Mouse (Mus musculus) CH12.LX (cell line): Measurements from ENCODE around the gene Ovol3. TPM values are rescaled to one million over a fixed set of nuclear protein-coding genes. Genes with fewer than 3 reads are reported as not detected.

Source experiments
- DNase-seq: peaks from one replicate; pipeline ENCODE4 v3.0.0-alpha.2; 2013; ENCODE audit errors: extremely low read depth
- H3K27ac ChIP-seq: 2 replicates; pipeline ENCODE4 v1.5.1; 2012; ENCODE audit warnings: low read depth, mild to moderate bottlenecking, control low read depth, moderate library complexity; ENCODE audit not compliant: insufficient read depth
- H3K27me3 ChIP-seq: replicated peaks from 2 replicates; pipeline ENCODE3; 2012; ENCODE audit warnings: inconsistent platforms
- H3K36me3 ChIP-seq, 2 experiments: replicated peaks in 1 of 2; 2 replicates each; pipeline versions ENCODE3 to v1.6.1; 2012; ENCODE audit warnings: inconsistent platforms in 1 of 2, low read length in 1 of 2, mild to moderate bottlenecking in 1 of 2, mixed read lengths in 1 of 2, moderate library complexity in 1 of 2; ENCODE audit not compliant: control insufficient read depth in 1 of 2, insufficient read depth in 1 of 2
- H3K4me1 ChIP-seq, 2 experiments: 2 replicates each; pipeline ENCODE4 v1.6.1; 2012; ENCODE audit warnings: inconsistent platforms in 1 of 2, moderate library complexity in 1 of 2; ENCODE audit not compliant: insufficient read depth in 2 of 2, control insufficient read depth in 1 of 2
- H3K4me2 ChIP-seq: 2 replicates; pipeline ENCODE4 v1.6.1; 2012; ENCODE audit warnings: low read depth, mild to moderate bottlenecking, control low read depth; ENCODE audit not compliant: poor library complexity, insufficient read depth, severe bottlenecking
- H3K4me3 ChIP-seq, 3 experiments: fragments of 150-350 bp in 1 of 3; sonication (generic) in 1 of 3; replicated peaks in 1 of 3; 2 replicates each; pipeline versions ENCODE3 to v1.5.1; 2011 to 2012; ENCODE audit warnings: low read depth in 2 of 3, low read length in 2 of 3, mild to moderate bottlenecking in 2 of 3, moderate library complexity in 2 of 3, control low read depth in 1 of 3, improper control_type of control experiment in 1 of 3, inconsistent platforms in 1 of 3, mixed read lengths in 1 of 3; ENCODE audit not compliant: poor library complexity in 1 of 3
- H3K79me2 ChIP-seq: replicated peaks from 2 replicates; pipeline ENCODE4 v1.6.1; 2012; ENCODE audit warnings: mild to moderate bottlenecking, moderate library complexity; ENCODE audit not compliant: control insufficient read depth, poor library complexity, insufficient read depth, severe bottlenecking; ENCODE audit errors: extremely low read depth
- H3K9ac ChIP-seq: 2 replicates; pipeline ENCODE4 v1.6.1; 2012; ENCODE audit warnings: low read depth, mild to moderate bottlenecking, control low read depth, moderate library complexity; ENCODE audit not compliant: insufficient read depth
- H3K9me3 ChIP-seq: replicated peaks from 2 replicates; pipeline ENCODE3; 2012; ENCODE audit warnings: low read length, inconsistent platforms, mixed read lengths
- BHLHE40 ChIP-seq: IDR thresholded peaks from 2 replicates; pipeline ENCODE4 v1.6.1; 2011; ENCODE audit warnings: mild to moderate bottlenecking, low read depth, low read length, improper control_type of control experiment
- CHD2 ChIP-seq: IDR thresholded peaks from 2 replicates; pipeline ENCODE4 v1.6.1; 2011; ENCODE audit warnings: low read length, improper control_type of control experiment
- CTCF ChIP-seq, 2 experiments: IDR thresholded peaks in 1 of 2; conservative IDR thresholded peaks in 1 of 2; 2 replicates each; pipeline ENCODE4 v1.5.1; 2011 to 2012; ENCODE audit warnings: low read depth in 2 of 2, low read length in 2 of 2, improper control_type of control experiment in 1 of 2, inconsistent platforms in 1 of 2, mild to moderate bottlenecking in 1 of 2, moderate library complexity in 1 of 2
- E2F4 ChIP-seq: IDR thresholded peaks from 2 replicates; pipeline ENCODE4 v1.6.1; 2011; ENCODE audit warnings: low read depth, low read length, improper control_type of control experiment; ENCODE audit not compliant: insufficient replicate concordance
- ELF1 ChIP-seq: IDR thresholded peaks from 2 replicates; pipeline ENCODE4 v1.6.1; 2014; ENCODE audit warnings: low read depth, mild to moderate bottlenecking, inconsistent platforms, low read length, improper control_type of control experiment
- EP300 ChIP-seq: IDR thresholded peaks from 2 replicates; pipeline ENCODE4 v1.6.1; 2011; ENCODE audit warnings: low read length, improper control_type of control experiment
- ETS1 ChIP-seq: conservative IDR thresholded peaks from 2 replicates; pipeline ENCODE4 v1.6.1; 2012; ENCODE audit warnings: low read depth, mild to moderate bottlenecking, inconsistent platforms, low read length, improper control_type of control experiment, moderate library complexity
- GABPA ChIP-seq: IDR thresholded peaks from 2 replicates; pipeline ENCODE4 v1.6.1; 2012; ENCODE audit warnings: low read depth, low read length, improper control_type of control experiment, inconsistent platforms; ENCODE audit not compliant: insufficient replicate concordance
- HCFC1 ChIP-seq: IDR thresholded peaks from 2 replicates; pipeline ENCODE4 v1.6.1; 2012; ENCODE audit warnings: low read depth, mild to moderate bottlenecking, inconsistent platforms, low read length, improper control_type of control experiment
- IRF4 ChIP-seq: IDR thresholded peaks from 2 replicates; pipeline ENCODE4 v1.6.1; 2014; ENCODE audit warnings: low read depth, mild to moderate bottlenecking, inconsistent platforms, low read length, improper control_type of control experiment
- JUN ChIP-seq: IDR thresholded peaks from 2 replicates; pipeline ENCODE4 v1.6.1; 2011; ENCODE audit warnings: low read depth, mild to moderate bottlenecking, low read length, improper control_type of control experiment, moderate library complexity; ENCODE audit not compliant: insufficient read depth
- KAT2A ChIP-seq: IDR thresholded peaks from 2 replicates; pipeline ENCODE4 v1.6.1; 2012; ENCODE audit warnings: low read length, improper control_type of control experiment, inconsistent platforms; ENCODE audit not compliant: insufficient replicate concordance
- MAX ChIP-seq: IDR thresholded peaks from 2 replicates; pipeline ENCODE4 v1.6.1; 2011; ENCODE audit warnings: low read length, improper control_type of control experiment
- MAZ ChIP-seq: IDR thresholded peaks from 2 replicates; pipeline ENCODE4 v1.6.1; 2012; ENCODE audit warnings: low read depth, mild to moderate bottlenecking, inconsistent platforms, low read length, improper control_type of control experiment, moderate library complexity
- MYC ChIP-seq: IDR thresholded peaks from 2 replicates; pipeline ENCODE4 v1.6.1; 2011; ENCODE audit warnings: low read depth, mild to moderate bottlenecking, improper control_type of control experiment, low read length
- NELFE ChIP-seq: IDR thresholded peaks from 2 replicates; pipeline ENCODE4 v1.6.1; 2011; ENCODE audit warnings: low read depth, low read length, improper control_type of control experiment
- PAX5 ChIP-seq: IDR thresholded peaks from 2 replicates; pipeline ENCODE4 v1.6.1; 2012; ENCODE audit warnings: low read length, inconsistent platforms, mixed read lengths
- POLR2AphosphoS2 ChIP-seq: IDR thresholded peaks from 2 replicates; pipeline ENCODE4 v1.6.1; 2011; ENCODE audit warnings: low read depth, low read length, improper control_type of control experiment
- RAD21 ChIP-seq: IDR thresholded peaks from 2 replicates; pipeline ENCODE4 v1.6.1; 2011; ENCODE audit warnings: low read depth, mild to moderate bottlenecking, low read length, improper control_type of control experiment, moderate library complexity
- SIN3A ChIP-seq: IDR thresholded peaks from 2 replicates; pipeline ENCODE4 v1.6.1; 2012; ENCODE audit warnings: low read length, improper control_type of control experiment, inconsistent platforms
- TBP ChIP-seq: conservative IDR thresholded peaks from 2 replicates; pipeline ENCODE4 v1.6.1; 2011; ENCODE audit warnings: low read depth, low read length, improper control_type of control experiment
- TCF12 ChIP-seq: IDR thresholded peaks from 2 replicates; pipeline ENCODE4 v1.6.1; 2014; ENCODE audit warnings: low read depth, mild to moderate bottlenecking, inconsistent platforms, low read length, improper control_type of control experiment
- USF2 ChIP-seq: conservative IDR thresholded peaks from 2 replicates; pipeline ENCODE4 v1.6.1; 2011; ENCODE audit warnings: low read depth, low read length, improper control_type of control experiment
- ZKSCAN1 ChIP-seq: IDR thresholded peaks from 2 replicates; pipeline ENCODE4 v1.6.1; 2012; ENCODE audit warnings: low read depth, inconsistent platforms, low read length, improper control_type of control experiment, borderline replicate concordance
- ZMIZ1 ChIP-seq: IDR thresholded peaks from 2 replicates; pipeline ENCODE4 v1.6.1; 2012; ENCODE audit warnings: low read depth, mild to moderate bottlenecking, inconsistent platforms, low read length, improper control_type of control experiment
- dilution Hi-C: fragments of 300-500 bp; cut with MboI; formaldehyde crosslinking; loops from 2 replicates; pipeline ENCODE4 v1.14.3; 2020; ENCODE audit warnings: low sequenced_read_pairs; ENCODE audit not compliant: extremely low pct_unique_long_range_greater_than_20kb, extremely low pct_ligation_motif_present
- in situ Hi-C: fragments of 300-500 bp; cut with MboI; formaldehyde crosslinking; loops from 3 replicates; pipeline ENCODE4 v1.14.3; 2019; ENCODE audit warnings: low sequenced_read_pairs, low pct_ligation_motif_present, low pct_unique_long_range_greater_than_20kb, mixed read lengths
- polyA plus RNA-seq: library from polyadenylated mRNA; unstranded; fragments of >175 nt; gene quantifications from 2 replicates; pipeline ENCODE4 v1.2.1, GENCODE M21; 2012; ENCODE audit warnings: low read depth; ENCODE audit not compliant: insufficient read length
- total RNA-seq, 2 experiments: library from RNA; depleted of rRNA; stranded (reverse); fragments of 300-350 nt in 1 of 2; fragments of >200 nt in 1 of 2; gene quantifications; 2 replicates each; pipeline ENCODE4 v1.2.3; 2012 to 2014

The Ovol3 gene
- total and polyA plus RNA-seq, 3 experiments = 0.42 to 4.3 (median 2.8) TPM

GRCm38 (mm10) chr7:30265531-30265930 lies 30.0 kb upstream of the Ovol3 start:
- Histone ChIP-seq H3K4me2 (no peak overlapping the region), H3K79me2 (no peaks in the 10 kb centered on the region), H3K4me3 (no peak overlapping the region), H3K27me3 (no peaks in the 10 kb centered on the region), H3K4me1 (peaks cover 0 to 5% of the 10 kb centered on the region in 2 experiments; a peak in 2 of 4 replicates), H3K36me3 (peaks cover 63 to 87% of the 10 kb centered on the region in 2 experiments), H3K27ac (no peak overlapping the region), H3K9me3 (no peaks in the 10 kb centered on the region), H3K9ac (no peak overlapping the region)
- no peak for TF ChIP-seq BHLHE40
- TF ChIP-seq HCFC1 = no peak
- no peak for TF ChIP-seq CHD2
- no peak for TF ChIP-seq CTCF (conservative IDR thresholded peaks at IDR 0.05 in 1 of 2, IDR thresholded peaks at IDR 0.05 in 1 of 2; ENCODE audit: low read depth in 2 of 2, low read length in 2 of 2)
- no peak for TF ChIP-seq ZKSCAN1
- TF ChIP-seq ZMIZ1 = no peak
- no peak for TF ChIP-seq RAD21
- no peak for TF ChIP-seq EP300
- TF ChIP-seq GABPA = no peak
- TF ChIP-seq MYC = no peak
- no peak for TF ChIP-seq JUN
- TF ChIP-seq MAX = no peak
- TF ChIP-seq USF2 = no peak
- no peak for TF ChIP-seq PAX5
- TF ChIP-seq ETS1 = no peak
- TF ChIP-seq TCF12 = no peak
- no peak for TF ChIP-seq SIN3A
- no peak for TF ChIP-seq ELF1
- TF ChIP-seq KAT2A = no peak
- no peak for TF ChIP-seq TBP
- in situ Hi-C loops = no loop called here
- no peak for DNase-seq
- dilution Hi-C loops = no loop called here

GRCm38 (mm10) chr7:30265041-30265440 lies 29.5 kb upstream of the Ovol3 start:
- TF ChIP-seq MAZ (no peak), RAD21 (no peak), JUN (no peak), PAX5 (no peak), ELF1 (no peak), NELFE (no peak), TCF12 (no peak), SIN3A (no peak), IRF4 (no peak), ZMIZ1 (no peak), POLR2AphosphoS2 (no peak), E2F4 (no peak)
- H3K27me3 ChIP-seq = no peaks in the 10 kb centered on the region
- dilution Hi-C loops = no loop called here
- no peak overlapping the region for H3K9ac ChIP-seq
- in situ Hi-C loops = no loop called here
- H3K4me3 ChIP-seq = no peak overlapping the region
- H3K36me3 ChIP-seq = peaks cover 58 to 86% of the 10 kb centered on the region in 2 experiments
- H3K9me3 ChIP-seq = no peaks in the 10 kb centered on the region
- H3K79me2 ChIP-seq = no peaks in the 10 kb centered on the region
- DNase-seq = no peak
- no peak overlapping the region for H3K27ac ChIP-seq
- H3K4me1 ChIP-seq = peaks cover 0 to 5% of the 10 kb centered on the region in 2 experiments; a peak in 2 of 4 replicates
- no peak overlapping the region for H3K4me2 ChIP-seq
